Mouse (Mus musculus): ENCODE measurements around the gene Dars2. TPM values are rescaled to one million over a fixed set of nuclear protein-coding genes. Genes with fewer than 3 reads are reported as not detected.
"Not testable (repeated sequence)": the region's sequence is repeated elsewhere in the genome, so short reads cannot be mapped to it uniquely, and the experiment has no call there.

Dars2 gene
- polyA plus RNA-seq, 1 experiment from 2014 or later: 15.3 TPM

- Histone ChIP-seq H3K9me3 (ENCODE audit: control insufficient read depth) (no peaks in the 10 kb centered on the region), H3K27me3 (replicated peaks; ENCODE audit: control insufficient read depth, insufficient read depth, low read length) (no peaks in the 10 kb centered on the region), H3K9ac (ENCODE audit: low read depth, low read length) (no peak overlapping the region), H3K36me3 (ENCODE audit: control insufficient read depth, insufficient read depth) (peaks cover 15% of the 10 kb centered on the region; the same call in 1 of the 2 replicates), H3K4me1 (replicated peaks; ENCODE audit: control insufficient read depth, insufficient read depth, low read length) (no peaks in the 10 kb centered on the region), H3K4me2 (replicated peaks; ENCODE audit: low read depth) (no peak overlapping the region), H3K4me3 (ENCODE audit: low read depth, low read length) (no peak overlapping the region), H3K27ac (ENCODE audit: low read depth, low read length) (no peak overlapping the region)
- no peak for TF ChIP-seq CTCF (IDR thresholded peaks at IDR 0.05; ENCODE audit: low read depth)
- WGBS: 91% methylated on average over 7 of the region's 7 CpGs
- ATAC-seq: no peak
Observed at GRCm38 (mm10) chr1:161032345-161032744, 38.1 kb downstream of the Dars2 start.

- Histone ChIP-seq H3K27me3 (replicated peaks; ENCODE audit: control insufficient read depth, insufficient read depth, low read length) (no peaks in the 10 kb centered on the region), H3K36me3 (ENCODE audit: control insufficient read depth, insufficient read depth) (peaks cover 15% of the 10 kb centered on the region; the same call in 1 of the 2 replicates), H3K4me2 (replicated peaks; ENCODE audit: low read depth) (no peak overlapping the region), H3K4me1 (replicated peaks; ENCODE audit: control insufficient read depth, insufficient read depth, low read length) (no peaks in the 10 kb centered on the region), H3K27ac (ENCODE audit: low read depth, low read length) (no peak overlapping the region), H3K9ac (ENCODE audit: low read depth, low read length) (no peak overlapping the region), H3K9me3 (ENCODE audit: control insufficient read depth) (no peaks in the 10 kb centered on the region), H3K4me3 (ENCODE audit: low read depth, low read length) (no peak overlapping the region)
- 97% methylated on average over 9 of the region's 9 CpGs for WGBS
- no peak for TF ChIP-seq CTCF (IDR thresholded peaks at IDR 0.05; ENCODE audit: low read depth)
- no peak for ATAC-seq
Observed at GRCm38 (mm10) chr1:161031881-161032280, 38.6 kb downstream of the Dars2 start.

- ATAC-seq: no peak
- Histone ChIP-seq H3K9me3 (ENCODE audit: control insufficient read depth) (no peaks in the 10 kb centered on the region), H3K9ac (ENCODE audit: low read depth, low read length) (no peak overlapping the region), H3K4me3 (ENCODE audit: low read depth, low read length) (no peak overlapping the region), H3K27ac (ENCODE audit: low read depth, low read length) (no peak overlapping the region), H3K27me3 (replicated peaks; ENCODE audit: control insufficient read depth, insufficient read depth, low read length) (no peaks in the 10 kb centered on the region), H3K36me3 (ENCODE audit: control insufficient read depth, insufficient read depth) (peaks cover 12% of the 10 kb centered on the region; the same call in 1 of the 2 replicates), H3K4me2 (replicated peaks; ENCODE audit: low read depth) (no peak overlapping the region), H3K4me1 (replicated peaks; ENCODE audit: control insufficient read depth, insufficient read depth, low read length) (no peaks in the 10 kb centered on the region)
- WGBS: 90% methylated on average over 3 of the region's 3 CpGs
- TF ChIP-seq CTCF (IDR thresholded peaks at IDR 0.05; ENCODE audit: low read depth): no peak
Observed at GRCm38 (mm10) chr1:161030058-161030457, 40.4 kb downstream of the Dars2 start.

- not testable (repeated sequence) for H3K4me1 ChIP-seq (replicated peaks; ENCODE audit: control insufficient read depth, insufficient read depth, low read length); H3K9me3 ChIP-seq (ENCODE audit: control insufficient read depth); ATAC-seq; H3K9ac ChIP-seq (ENCODE audit: low read depth, low read length); H3K4me3 ChIP-seq (ENCODE audit: low read depth, low read length); H3K27me3 ChIP-seq (replicated peaks; ENCODE audit: control insufficient read depth, insufficient read depth, low read length); H3K27ac ChIP-seq (ENCODE audit: low read depth, low read length); H3K4me2 ChIP-seq (replicated peaks; ENCODE audit: low read depth)
- H3K36me3 ChIP-seq (ENCODE audit: control insufficient read depth, insufficient read depth): peaks cover 12% of the 10 kb centered on the region; the same call in 1 of the 2 replicates
- WGBS: 91% methylated on average over 1 of the region's 1 CpGs
Observed at GRCm38 (mm10) chr1:161028427-161028826, 42.0 kb downstream of the Dars2 start.

GRCm38 (mm10) chr1:161027196-161027595 lies 43.3 kb downstream of the Dars2 start:
- 93% methylated on average over 2 of the region's 2 CpGs for WGBS
- peaks cover 9% of the 10 kb centered on the region; the same call in 1 of the 2 replicates for H3K36me3 ChIP-seq (ENCODE audit: control insufficient read depth, insufficient read depth)
- H3K4me1 ChIP-seq (replicated peaks; ENCODE audit: control insufficient read depth, insufficient read depth, low read length): no peaks in the 10 kb centered on the region
- no peak for ATAC-seq
- H3K4me2 ChIP-seq (replicated peaks; ENCODE audit: low read depth): no peak overlapping the region
- no peaks in the 10 kb centered on the region for H3K9me3 ChIP-seq (ENCODE audit: control insufficient read depth)
- no peak overlapping the region for H3K27ac ChIP-seq (ENCODE audit: low read depth, low read length)
- TF ChIP-seq CTCF (IDR thresholded peaks at IDR 0.05; ENCODE audit: low read depth): no peak
- no peaks in the 10 kb centered on the region for H3K27me3 ChIP-seq (replicated peaks; ENCODE audit: control insufficient read depth, insufficient read depth, low read length)
- H3K4me3 ChIP-seq (ENCODE audit: low read depth, low read length): no peak overlapping the region
- no peak overlapping the region for H3K9ac ChIP-seq (ENCODE audit: low read depth, low read length)

GRCm38 (mm10) chr1:161025410-161026210 lies 44.8 kb downstream of the Dars2 start:
- Histone ChIP-seq H3K27me3 (replicated peaks; ENCODE audit: control insufficient read depth, insufficient read depth, low read length) (no peaks in the 10 kb centered on the region), H3K4me2 (replicated peaks; ENCODE audit: low read depth) (no peak overlapping the region), H3K4me1 (replicated peaks; ENCODE audit: control insufficient read depth, insufficient read depth, low read length) (no peaks in the 10 kb centered on the region), H3K4me3 (ENCODE audit: low read depth, low read length) (no peak overlapping the region), H3K9ac (ENCODE audit: low read depth, low read length) (no peak overlapping the region), H3K27ac (ENCODE audit: low read depth, low read length) (no peak overlapping the region), H3K36me3 (ENCODE audit: control insufficient read depth, insufficient read depth) (0 out of 2 replicates have a peak, but pooled peaks cover 6% of the 10 kb centered on the region), H3K9me3 (ENCODE audit: control insufficient read depth) (no peaks in the 10 kb centered on the region)
- no peak for ATAC-seq
- 73% methylated on average over 5 of the region's 5 CpGs for WGBS
- no peak for TF ChIP-seq CTCF (IDR thresholded peaks at IDR 0.05; ENCODE audit: low read depth)

All from intestine, postnatal 0 days (tissue).